Mouse (Mus musculus): ENCODE results near the gene Slain1. TPM values are rescaled to one million over a fixed set of nuclear protein-coding genes. Genes with fewer than 3 reads are reported as not detected.

Slain1 gene
- polyA plus RNA-seq, 1 experiment from 2014 or later: 0.82 TPM

GRCm38 (mm10) chr14:103649302-103649701 is 726 bp upstream of the Slain1 start:
- H3K4me2 ChIP-seq: no peak overlapping the region
- H3K36me3 ChIP-seq: no peaks in the 10 kb centered on the region
- H3K4me3 ChIP-seq: no peak overlapping the region
- no peak for ATAC-seq
- peaks cover 42% of the 10 kb centered on the region for H3K27me3 ChIP-seq (replicated peaks)
- H3K9ac ChIP-seq: no peak overlapping the region
- no peaks in the 10 kb centered on the region for H3K9me3 ChIP-seq (replicated peaks)
- no peak overlapping the region for H3K27ac ChIP-seq
- peaks cover 15% of the 10 kb centered on the region; the same call in 1 of the 2 replicates for H3K4me1 ChIP-seq
- 52% methylated on average over 4 of the region's 4 CpGs for WGBS (ENCODE audit: insufficient replicate concordance)

DNA sequence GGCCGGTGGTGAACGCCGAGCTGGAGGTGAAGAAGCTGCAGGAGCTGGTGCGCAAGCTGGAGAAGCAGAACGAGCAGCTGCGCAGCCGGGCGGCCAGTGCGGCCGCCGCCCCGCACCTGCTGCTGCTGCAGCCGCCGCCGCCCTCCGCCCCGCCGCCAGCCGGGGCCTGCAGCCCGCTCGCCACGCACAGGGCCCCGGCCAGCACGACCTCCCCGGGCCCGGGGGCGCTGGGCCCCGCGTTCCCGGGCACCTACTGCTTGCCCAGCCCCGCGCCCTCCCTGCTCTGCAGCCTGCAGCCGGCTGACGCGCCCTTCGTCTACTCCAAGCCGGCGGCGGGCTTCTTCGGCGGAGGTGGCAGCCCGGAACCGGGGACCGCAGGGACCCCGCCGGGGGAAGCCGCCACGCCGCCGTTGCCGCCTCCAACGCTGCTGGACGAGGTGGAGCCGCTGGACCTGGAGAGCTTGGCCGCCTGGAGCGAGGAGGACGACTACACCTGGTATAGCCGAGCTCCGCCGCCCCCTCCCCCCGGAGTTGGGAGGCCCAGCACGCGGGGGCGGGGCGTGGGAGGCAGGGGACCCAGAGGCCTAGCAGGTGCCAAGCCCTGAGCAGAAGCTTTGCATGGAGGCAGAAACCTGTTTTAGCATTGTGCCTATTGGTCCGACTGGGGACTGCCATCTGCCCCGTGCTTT is 529 bp downstream of the Slain1 start:
- Histone ChIP-seq H3K4me1 (peaks cover 15% of the 10 kb centered on the region; the same call in 1 of the 2 replicates), H3K27ac (no peak overlapping the region), H3K4me3 (peak overlapping the region; percentile 67), H3K9me3 (replicated peaks) (no peaks in the 10 kb centered on the region), H3K4me2 (peak overlapping the region; percentile 97), H3K9ac (peak overlapping the region; percentile 53), H3K27me3 (replicated peaks) (peaks cover 42% of the 10 kb centered on the region), H3K36me3 (no peaks in the 10 kb centered on the region)
- WGBS (ENCODE audit: insufficient replicate concordance): under 1% methylated on average over 56 of the region's 67 CpGs
- ATAC-seq: peak; percentile 54

- no peaks in the 10 kb centered on the region for H3K9me3 ChIP-seq (replicated peaks)
- H3K27me3 ChIP-seq (replicated peaks): peaks cover 42% of the 10 kb centered on the region
- H3K9ac ChIP-seq: 0 out of 2 replicates have a peak overlapping the region, but pooled peaks have one; percentile 53
- H3K4me1 ChIP-seq: peaks cover 15% of the 10 kb centered on the region; the same call in 1 of the 2 replicates
- H3K4me3 ChIP-seq: peak overlapping the region; percentile 67
- 9% methylated on average over 11 of the region's 11 CpGs for WGBS (ENCODE audit: insufficient replicate concordance)
- H3K36me3 ChIP-seq: no peaks in the 10 kb centered on the region
- no peak for ATAC-seq
- no peak overlapping the region for H3K27ac ChIP-seq
- H3K4me2 ChIP-seq: peak overlapping the region; percentile 97
These were observed 1.1 kb downstream of the Slain1 start for GRCm38 (mm10) chr14:103651106-103651505.

GRCm38 (mm10) chr14:103651562-103651961 is 1.5 kb downstream of the Slain1 start:
- ATAC-seq: no peak
- Histone ChIP-seq H3K27ac (no peak overlapping the region), H3K36me3 (no peaks in the 10 kb centered on the region), H3K27me3 (replicated peaks) (peaks cover 42% of the 10 kb centered on the region), H3K4me1 (peaks cover 15% of the 10 kb centered on the region; the same call in 1 of the 2 replicates), H3K4me3 (no peak overlapping the region), H3K4me2 (peak overlapping the region; percentile 97; the same call in 1 of the 2 replicates), H3K9ac (no peak overlapping the region), H3K9me3 (replicated peaks) (no peaks in the 10 kb centered on the region)
- 61% methylated on average over 2 of the region's 2 CpGs for WGBS (ENCODE audit: insufficient replicate concordance)

- Histone ChIP-seq H3K36me3 (no peaks in the 10 kb centered on the region), H3K9ac (no peak overlapping the region), H3K27ac (no peak overlapping the region), H3K4me1 (peaks cover 15% of the 10 kb centered on the region; the same call in 1 of the 2 replicates), H3K4me3 (no peak overlapping the region), H3K9me3 (replicated peaks) (no peaks in the 10 kb centered on the region), H3K27me3 (replicated peaks) (peaks cover 42% of the 10 kb centered on the region), H3K4me2 (no peak overlapping the region)
- no peak for ATAC-seq
- 62% methylated on average over 5 of the region's 5 CpGs for WGBS (ENCODE audit: insufficient replicate concordance)
These were observed 2.5 kb downstream of the Slain1 start for GRCm38 (mm10) chr14:103652524-103652923.

DNA sequence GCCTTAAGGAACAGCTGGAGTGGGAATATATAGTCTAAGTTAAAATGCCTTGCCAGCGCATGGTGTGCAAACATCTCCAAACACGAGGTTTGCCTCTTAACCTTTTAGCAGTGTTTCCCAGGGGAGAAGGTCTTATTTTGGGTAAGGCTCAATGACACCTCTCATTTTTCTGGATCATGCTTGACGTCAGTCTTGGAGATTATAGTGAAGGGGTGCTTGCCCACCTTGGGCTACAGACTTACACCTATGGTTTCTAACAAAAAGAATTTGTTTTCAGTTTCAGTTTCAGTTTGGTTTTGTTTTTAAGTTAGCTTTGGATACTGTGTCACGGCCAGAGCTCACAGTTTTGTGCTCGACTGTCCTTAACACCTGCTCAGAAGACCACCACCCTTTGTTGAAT is 3.8 kb downstream of the Slain1 start:
- H3K9me3 ChIP-seq (replicated peaks): no peaks in the 10 kb centered on the region
- WGBS (ENCODE audit: insufficient replicate concordance): 49% methylated on average over 5 of the region's 5 CpGs

GRCm38 (mm10) chr14:103655448-103655847 is 5.4 kb downstream of the Slain1 start:
- H3K27me3 ChIP-seq (replicated peaks): peaks cover 21% of the 10 kb centered on the region
- no peak overlapping the region for H3K9ac ChIP-seq
- peaks cover 8% of the 10 kb centered on the region; the same call in 1 of the 2 replicates for H3K4me1 ChIP-seq
- no peak for ATAC-seq
- H3K4me3 ChIP-seq: no peak overlapping the region
- WGBS (ENCODE audit: insufficient replicate concordance): 68% methylated on average over 5 of the region's 5 CpGs
- no peaks in the 10 kb centered on the region for H3K36me3 ChIP-seq
- H3K27ac ChIP-seq: no peak overlapping the region
- no peak overlapping the region for H3K4me2 ChIP-seq
- no peaks in the 10 kb centered on the region for H3K9me3 ChIP-seq (replicated peaks)

More for the DNA sequence above, 3.8 kb downstream of the Slain1 start:
- Histone ChIP-seq H3K27me3 (replicated peaks) (peaks cover 38% of the 10 kb centered on the region), H3K4me2 (no peak overlapping the region), H3K36me3 (no peaks in the 10 kb centered on the region), H3K27ac (no peak overlapping the region), H3K4me3 (no peak overlapping the region), H3K9ac (no peak overlapping the region), H3K4me1 (peaks cover 15% of the 10 kb centered on the region; the same call in 1 of the 2 replicates)
- ATAC-seq: no peak

GRCm38 (mm10) chr14:103657876-103658275 is 7.8 kb downstream of the Slain1 start:
- Histone ChIP-seq H3K9ac (no peak overlapping the region), H3K4me3 (no peak overlapping the region), H3K27ac (no peak overlapping the region), H3K9me3 (replicated peaks) (no peaks in the 10 kb centered on the region), H3K4me2 (no peak overlapping the region), H3K36me3 (no peaks in the 10 kb centered on the region), H3K27me3 (replicated peaks) (no peaks in the 10 kb centered on the region), H3K4me1 (no peaks in the 10 kb centered on the region)
- 49% methylated on average over 4 of the region's 4 CpGs for WGBS (ENCODE audit: insufficient replicate concordance)
- no peak for ATAC-seq

GRCm38 (mm10) chr14:103663026-103663425 is 13.0 kb downstream of the Slain1 start:
- no peak overlapping the region for H3K9ac ChIP-seq
- H3K4me3 ChIP-seq: no peak overlapping the region
- no peaks in the 10 kb centered on the region for H3K9me3 ChIP-seq (replicated peaks)
- no peaks in the 10 kb centered on the region for H3K4me1 ChIP-seq
- no peak for ATAC-seq
- H3K27me3 ChIP-seq (replicated peaks): no peaks in the 10 kb centered on the region
- WGBS (ENCODE audit: insufficient replicate concordance): 77% methylated on average over 7 of the region's 7 CpGs
- H3K4me2 ChIP-seq: no peak overlapping the region
- H3K27ac ChIP-seq: no peak overlapping the region
- H3K36me3 ChIP-seq: no peaks in the 10 kb centered on the region

GRCm38 (mm10) chr14:103664391-103664790 is 14.4 kb downstream of the Slain1 start:
- no peak overlapping the region for H3K27ac ChIP-seq
- no peak overlapping the region for H3K4me2 ChIP-seq
- H3K36me3 ChIP-seq: no peaks in the 10 kb centered on the region
- H3K9me3 ChIP-seq (replicated peaks): no peaks in the 10 kb centered on the region
- H3K27me3 ChIP-seq (replicated peaks): no peaks in the 10 kb centered on the region
- H3K9ac ChIP-seq: no peak overlapping the region
- no peak overlapping the region for H3K4me3 ChIP-seq
- H3K4me1 ChIP-seq: no peaks in the 10 kb centered on the region
- no peak for ATAC-seq
- 53% methylated on average over 4 of the region's 4 CpGs for WGBS (ENCODE audit: insufficient replicate concordance)

- Histone ChIP-seq H3K4me2 (no peak overlapping the region), H3K27ac (no peak overlapping the region), H3K4me3 (no peak overlapping the region), H3K27me3 (replicated peaks) (no peaks in the 10 kb centered on the region), H3K4me1 (no peaks in the 10 kb centered on the region), H3K9ac (no peak overlapping the region), H3K9me3 (replicated peaks) (no peaks in the 10 kb centered on the region), H3K36me3 (no peaks in the 10 kb centered on the region)
- no peak for ATAC-seq
- 58% methylated on average over 8 of the region's 8 CpGs for WGBS (ENCODE audit: insufficient replicate concordance)
These were observed 16.4 kb downstream of the Slain1 start for GRCm38 (mm10) chr14:103666347-103666954.

GRCm38 (mm10) chr14:103667036-103667435 is 17.0 kb downstream of the Slain1 start:
- no peak for ATAC-seq
- 82% methylated on average over 8 of the region's 8 CpGs for WGBS (ENCODE audit: insufficient replicate concordance)

More at GRCm38 (mm10) chr14:103667036-103667435, 17.0 kb downstream of the Slain1 start:
- H3K27ac ChIP-seq: no peak overlapping the region
- H3K4me1 ChIP-seq: no peaks in the 10 kb centered on the region
- no peak overlapping the region for H3K4me3 ChIP-seq
- H3K27me3 ChIP-seq (replicated peaks): no peaks in the 10 kb centered on the region
- H3K9ac ChIP-seq: no peak overlapping the region
- H3K36me3 ChIP-seq: no peaks in the 10 kb centered on the region
- no peaks in the 10 kb centered on the region for H3K9me3 ChIP-seq (replicated peaks)
- H3K4me2 ChIP-seq: no peak overlapping the region

Measured in liver, embryonic 12.5 days (tissue).